8 mouse cellular contexts compared by ENCODE assay signal in the genomic region with DNA sequence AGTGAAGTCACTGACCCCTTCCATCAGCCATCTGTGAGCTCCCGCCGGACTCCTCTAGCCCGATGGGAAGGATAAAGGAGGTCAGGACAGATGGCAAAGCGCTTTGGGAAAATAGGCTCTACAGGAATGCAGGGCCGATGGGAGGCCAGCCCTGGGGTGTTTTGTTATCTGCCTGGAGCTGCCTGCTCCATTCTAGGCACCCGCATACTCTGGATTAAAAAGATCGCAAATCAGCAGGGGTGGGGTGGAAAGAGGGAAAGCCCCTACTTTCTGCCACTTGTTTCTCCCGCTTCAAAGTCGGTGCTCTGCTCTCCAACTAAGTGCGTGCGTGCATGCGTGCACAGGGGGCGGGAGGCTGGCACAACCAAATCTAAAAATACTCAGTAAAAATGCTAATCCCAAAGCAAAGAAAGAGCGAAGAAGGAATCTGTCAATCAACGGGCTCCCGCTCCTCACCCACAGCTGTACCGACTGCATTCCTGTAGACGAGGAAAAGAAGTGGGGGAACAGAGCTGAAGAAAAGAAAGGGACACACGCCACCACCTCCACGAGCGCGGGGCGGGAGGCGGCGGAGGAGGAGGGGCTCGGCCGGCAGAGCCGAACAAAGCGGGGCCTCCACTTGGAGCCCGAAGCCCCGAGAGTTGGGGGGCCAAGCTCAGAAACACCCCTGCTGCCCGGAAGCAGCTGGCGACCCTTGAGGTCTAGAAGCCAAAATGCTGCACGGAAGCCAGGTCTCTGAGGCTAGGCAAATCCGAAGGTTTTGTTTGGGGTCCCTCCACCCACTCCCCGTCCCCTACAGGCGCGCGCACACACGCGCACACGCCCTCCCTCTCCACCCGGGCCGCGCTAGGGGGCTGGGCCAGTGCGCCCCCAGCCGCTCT. TPM values are rescaled to one million over a fixed set of nuclear protein-coding genes. Genes with fewer than 3 reads are reported as not detected.
A peak's percentile ranks its signal among the peaks of the same experiment; 100 is the strongest.
DNase-seq lines count a peak whose midpoint lies in the region; TF ChIP-seq lines count a peak whose summit lies in the region.

No protein-coding gene starts in this region.

- WGBS in hindbrain, embryonic 10.5 days = under 1% methylated on average over 47 of the region's 47 CpGs
- WGBS in limb, embryonic 10.5 days = under 1% methylated on average over 47 of the region's 47 CpGs

- peak overlapping the region; percentile 98 for H3K27ac ChIP-seq in hindbrain, embryonic 10.5 days
- H3K27ac ChIP-seq in limb, embryonic 10.5 days = peak overlapping the region; percentile 96

- peak overlapping the region; percentile 77 for H3K4me2 ChIP-seq in myocyte (ENCODE audit: low read depth)

- DNase-seq in gastrocnemius, postnatal 25 days = peak; percentile 38
- DNase-seq in gastrocnemius, postnatal 14 days = no peak
- peak; percentile 75 for DNase-seq in R1 (ENCODE audit: low read depth, low spot score)
- DNase-seq in embryo, embryonic 11.5 days (ENCODE audit: low read depth, low spot score) = peak; percentile 47
- peak; percentile 75 for DNase-seq in hindbrain, embryonic 10.5 days (ENCODE audit: low spot score)
- peak; percentile 81 for DNase-seq in limb, embryonic 10.5 days (ENCODE audit: low spot score)
- peak; percentile 76 for DNase-seq in thymus, postnatal 14 days

- H3K27me3 ChIP-seq in hindbrain, embryonic 10.5 days (ENCODE audit: insufficient read depth, poor library complexity, severe bottlenecking) = no peaks in the 10 kb centered on the region
- no peaks in the 10 kb centered on the region for H3K27me3 ChIP-seq in limb, embryonic 10.5 days (ENCODE audit: low read depth, poor library complexity, severe bottlenecking)
- H3K27me3 ChIP-seq in myocyte (ENCODE audit: control insufficient read depth, insufficient read depth, insufficient read length) = no peaks in the 10 kb centered on the region

- H3ac ChIP-seq in myocyte (ENCODE audit: control insufficient read depth, insufficient read length) = peak overlapping the region; percentile 96

- 0 out of 2 replicates have a peak, but pooled peaks cover 4% of the 10 kb centered on the region for H3K9me3 ChIP-seq in hindbrain, embryonic 10.5 days
- H3K9me3 ChIP-seq in limb, embryonic 10.5 days (replicated peaks) = no peaks in the 10 kb centered on the region

- no peak for TF ChIP-seq POLR2A in myocyte (IDR thresholded peaks at IDR 0.05; ENCODE audit: insufficient read length, low read depth)

- intact Hi-C loops in gastrocnemius, postnatal 14 days (cut with DNase I; ENCODE audit: low total_unique reads) = loop anchor here (10.0 kb wide), 1 partner anchor 92 kb away; no protein-coding TSS in a partner anchor

- H3K4me3 ChIP-seq in hindbrain, embryonic 10.5 days = peak overlapping the region; percentile 89
- H3K4me3 ChIP-seq in limb, embryonic 10.5 days = peak overlapping the region; percentile 69
- H3K4me3 ChIP-seq in myocyte = peak overlapping the region; percentile 92

- peaks cover 82% of the 10 kb centered on the region for H3K4me1 ChIP-seq in hindbrain, embryonic 10.5 days (replicated peaks)
- H3K4me1 ChIP-seq in limb, embryonic 10.5 days = peaks cover 64% of the 10 kb centered on the region

- peaks cover 37% of the 10 kb centered on the region for H3K79me2 ChIP-seq in myocyte (ENCODE audit: control insufficient read depth, insufficient read depth)

- no peaks in the 10 kb centered on the region for H3K36me3 ChIP-seq in hindbrain, embryonic 10.5 days
- peaks cover 15% of the 10 kb centered on the region; the same call in 1 of the 2 replicates for H3K36me3 ChIP-seq in limb, embryonic 10.5 days
- no peaks in the 10 kb centered on the region for H3K36me3 ChIP-seq in myocyte (ENCODE audit: control insufficient read depth, insufficient read depth)

TF ChIP-seq in myocyte, 11 proteins besides CTCF, POLR2A, EP300 and RAD21:
- peak in 1 of 3 experiments; percentile 7 for TF ChIP-seq MYOG (IDR thresholded peaks at IDR 0.05; ENCODE audit: control insufficient read depth in 1 of 3, insufficient read depth in 1 of 3, insufficient read length in 2 of 3, low read depth in 2 of 3)
- TF ChIP-seq CEBPB (IDR thresholded peaks at IDR 0.05; ENCODE audit: insufficient read depth, poor library complexity, severe bottlenecking) = no peak

RNA-seq across cellular contexts. Expression of gene Smad3, which starts 1.0 kb away (rescaled TPM):
- 10 to 100 TPM; 42.7 to 67.5 TPM for total RNA-seq in gastrocnemius, postnatal 25 days (2021)
- 10 to 100 TPM; 39.3 to 40.2 TPM for total RNA-seq in gastrocnemius, postnatal 14 days (2021)
- polyA plus RNA-seq in hindbrain, embryonic 10.5 days (2016; fragmentation: Nextera tagmentation; extraction: Ambion mirVana) = 24.2 TPM in 2 replicates
- 27.1 and 27.7 TPM in 2 replicates for polyA plus RNA-seq in limb, embryonic 10.5 days (2016; fragmentation: Nextera tagmentation; extraction: Ambion mirVana)
- polyA plus RNA-seq in myocyte (2012; fragmentation: generic; extraction: Trizol) = 25.5 TPM
